Mouse (Mus musculus): ENCODE results near the gene Bst2. TPM values are rescaled to one million over a fixed set of nuclear protein-coding genes. Genes with fewer than 3 reads are reported as not detected.

Bst2 gene
- polyA plus RNA-seq, 1 experiment = 345 TPM

DNA sequence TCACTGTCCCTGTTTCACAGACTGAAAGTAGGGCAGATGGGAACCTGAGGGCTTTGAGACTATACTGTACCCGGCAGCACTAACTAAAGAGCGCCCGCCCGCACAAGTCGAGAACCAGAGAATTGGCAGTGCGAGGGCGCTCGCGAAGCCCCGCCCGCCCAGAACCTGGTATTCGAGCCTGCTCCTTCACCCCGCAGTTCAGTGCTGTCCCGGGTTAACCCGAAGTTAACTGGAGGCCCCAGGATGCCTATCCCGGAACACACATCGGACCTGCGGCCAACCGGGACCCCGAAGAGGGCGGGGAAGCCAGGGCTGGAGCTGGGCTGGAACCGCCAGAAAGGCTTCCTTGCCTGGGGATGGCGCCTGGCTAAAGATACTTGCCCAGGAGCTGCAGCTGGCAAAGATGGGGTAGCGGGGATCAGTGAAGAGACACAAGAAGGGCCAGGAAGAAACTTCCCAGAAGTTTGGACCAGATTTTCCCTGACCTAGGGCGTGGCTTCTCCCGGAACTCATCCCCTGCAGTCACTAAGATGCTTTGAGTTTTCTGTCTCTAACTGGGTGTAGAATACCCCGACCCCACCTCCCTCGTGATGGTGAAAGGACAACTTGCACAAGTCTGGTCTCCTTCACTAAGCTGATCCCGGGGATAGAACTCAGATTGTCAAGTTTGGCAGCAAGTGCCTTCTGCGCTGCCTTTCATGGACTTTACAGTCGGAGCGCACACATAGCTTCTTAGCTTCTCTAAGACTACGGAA, 49.4 kb downstream of the Bst2 start, which contains the start of gene Gtpbp3:
Gtpbp3 (plus strand) TSS at position 413 of the 755 bp plus-strand sequence.
- TF ChIP-seq FLI1 (IDR thresholded peaks at IDR 0.05; ENCODE audit: low read length) = no peak
- no peak for TF ChIP-seq GATA1 (IDR thresholded peaks at IDR 0.05; ENCODE audit: borderline replicate concordance, low read length)
- Histone ChIP-seq H3K36me3 (replicated peaks; ENCODE audit: low read length) (peaks cover 33% of the 10 kb centered on the region), H3K9me3 (no peaks in the 10 kb centered on the region), H3K27me3 (replicated peaks) (peaks cover 13% of the 10 kb centered on the region), H3K4me3 (replicated peaks) (peak within 1 kb of the TSS; percentile 93), H3K4me1 (peaks cover 61% of the 10 kb centered on the region)

GRCm38 (mm10) chr8:71486136-71486529, 51.1 kb downstream of the Bst2 start:
- H3K27me3 ChIP-seq (replicated peaks) = peaks cover 15% of the 10 kb centered on the region
- H3K9me3 ChIP-seq = no peaks in the 10 kb centered on the region
- peaks cover 70% of the 10 kb centered on the region for H3K4me1 ChIP-seq
- H3K36me3 ChIP-seq (replicated peaks; ENCODE audit: low read length) = peaks cover 15% of the 10 kb centered on the region
- H3K4me3 ChIP-seq (replicated peaks) = peak overlapping the region; percentile 7
- TF ChIP-seq GATA1 (IDR thresholded peaks at IDR 0.05; ENCODE audit: borderline replicate concordance, low read length) = no peak
- no peak for TF ChIP-seq FLI1 (IDR thresholded peaks at IDR 0.05; ENCODE audit: low read length)

- Histone ChIP-seq H3K4me1 (peaks cover 70% of the 10 kb centered on the region), H3K27me3 (replicated peaks) (peaks cover 17% of the 10 kb centered on the region), H3K4me3 (replicated peaks) (peak within 1 kb of the TSS; percentile 94), H3K36me3 (replicated peaks; ENCODE audit: low read length) (peaks cover 9% of the 10 kb centered on the region), H3K9me3 (no peaks in the 10 kb centered on the region)
- TF ChIP-seq GATA1 (IDR thresholded peaks at IDR 0.05; ENCODE audit: borderline replicate concordance, low read length) = no peak
- TF ChIP-seq FLI1 (IDR thresholded peaks at IDR 0.05; ENCODE audit: low read length) = no peak
Measured at GRCm38 (mm10) chr8:71485142-71486135, 51.8 kb downstream of the Bst2 start, which contains the start of gene Ano8. Ano8 (minus strand) TSS chr8:71485963.

- Histone ChIP-seq H3K4me3 (replicated peaks) (peak overlapping the region; percentile 64), H3K36me3 (replicated peaks; ENCODE audit: low read length) (peaks cover 2% of the 10 kb centered on the region), H3K27me3 (replicated peaks) (peaks cover 17% of the 10 kb centered on the region), H3K4me1 (peaks cover 64% of the 10 kb centered on the region), H3K9me3 (no peaks in the 10 kb centered on the region)
- TF ChIP-seq FLI1 (IDR thresholded peaks at IDR 0.05; ENCODE audit: low read length) (no peak), GATA1 (IDR thresholded peaks at IDR 0.05; ENCODE audit: borderline replicate concordance, low read length) (no peak)
Measured at GRCm38 (mm10) chr8:71484736-71485135, 52.5 kb downstream of the Bst2 start.

Other genes starting within 250 kb of the Bst2 start
- gene Use1, start 170.6 kb downstream of the Bst2 start, polyA plus RNA-seq (2012; ENCODE audit: insufficient read depth, low replicate concordance) = 136 and 255 TPM in 2 replicates
- gene Ocel1, start 166.2 kb downstream of the Bst2 start, polyA plus RNA-seq (2012; ENCODE audit: insufficient read depth, low replicate concordance) = 79.6 and 103 TPM in 2 replicates
- gene Nr2f6, start 155.5 kb downstream of the Bst2 start, polyA plus RNA-seq (2012; ENCODE audit: insufficient read depth, low replicate concordance) = 20.8 and 45.4 TPM in 2 replicates
- gene Ushbp1, start 141.7 kb downstream of the Bst2 start, polyA plus RNA-seq (2012; ENCODE audit: insufficient read depth, low replicate concordance) = 0.06 TPM in 1 of 2 replicates, not detected in the other
- 62.3 and 94.3 TPM in 2 replicates for gene Babam1, start 140.6 kb downstream of the Bst2 start, polyA plus RNA-seq (2012; ENCODE audit: insufficient read depth, low replicate concordance)
- gene Ankle1, start 131.4 kb downstream of the Bst2 start, polyA plus RNA-seq (2012; ENCODE audit: insufficient read depth, low replicate concordance) = 3.3 and 6.3 TPM in 2 replicates
- gene Abhd8, start 73.8 kb downstream of the Bst2 start, polyA plus RNA-seq (2012; ENCODE audit: insufficient read depth, low replicate concordance) = 8.9 and 22.6 TPM in 2 replicates
- 206 and 242 TPM in 2 replicates for gene Mrpl34, start 72.5 kb downstream of the Bst2 start, polyA plus RNA-seq (2012; ENCODE audit: insufficient read depth, low replicate concordance)
- 346 and 1,390 TPM in 2 replicates for gene Dda1, start 68.3 kb downstream of the Bst2 start, polyA plus RNA-seq (2012; ENCODE audit: insufficient read depth, low replicate concordance)
- gene Ano8, start 51.5 kb downstream of the Bst2 start, polyA plus RNA-seq (2012; ENCODE audit: insufficient read depth, low replicate concordance) = 3.3 and 3.4 TPM in 2 replicates
- 17.4 and 21.7 TPM in 2 replicates for gene Gtpbp3, start 49.4 kb downstream of the Bst2 start, polyA plus RNA-seq (2012; ENCODE audit: insufficient read depth, low replicate concordance)
- gene Plvap, start 25.7 kb downstream of the Bst2 start, polyA plus RNA-seq (2012; ENCODE audit: insufficient read depth, low replicate concordance) = 4.0 and 6.0 TPM in 2 replicates
- 0.16 TPM in 1 of 2 replicates, not detected in the other for gene Ccdc194, start 11.7 kb downstream of the Bst2 start, polyA plus RNA-seq (2012; ENCODE audit: insufficient read depth, low replicate concordance)
- gene Mvb12a, start 5.5 kb upstream of the Bst2 start, polyA plus RNA-seq (2012; ENCODE audit: insufficient read depth, low replicate concordance) = 199 and 226 TPM in 2 replicates
- 1.3 TPM in 1 of 2 replicates, not detected in the other for gene Tmem221, start 21.4 kb upstream of the Bst2 start, polyA plus RNA-seq (2012; ENCODE audit: insufficient read depth, low replicate concordance)
- not detected in 2 replicates for gene Nxnl1, start 29.1 kb upstream of the Bst2 start, polyA plus RNA-seq (2012; ENCODE audit: insufficient read depth, low replicate concordance)
- gene Slc27a1, start 31.4 kb upstream of the Bst2 start, polyA plus RNA-seq (2012; ENCODE audit: insufficient read depth, low replicate concordance) = 1.8 and 16.4 TPM in 2 replicates
- 330 and 634 TPM in 2 replicates for gene Pgls, start 54.7 kb upstream of the Bst2 start, polyA plus RNA-seq (2012; ENCODE audit: insufficient read depth, low replicate concordance)
- gene Fam129c, start 60.2 kb upstream of the Bst2 start, polyA plus RNA-seq (2012; ENCODE audit: insufficient read depth, low replicate concordance) = 2.5 and 27.1 TPM in 2 replicates
- 14.0 and 14.8 TPM in 2 replicates for gene Colgalt1, start 73.5 kb upstream of the Bst2 start, polyA plus RNA-seq (2012; ENCODE audit: insufficient read depth, low replicate concordance)
- 8.9 and 10.8 TPM in 2 replicates for gene Unc13a, start 134.3 kb upstream of the Bst2 start, polyA plus RNA-seq (2012; ENCODE audit: insufficient read depth, low replicate concordance)
- 209 and 434 TPM in 2 replicates for gene Jak3, start 138.8 kb upstream of the Bst2 start, polyA plus RNA-seq (2012; ENCODE audit: insufficient read depth, low replicate concordance)
- gene Insl3, start 151.8 kb upstream of the Bst2 start, polyA plus RNA-seq (2012; ENCODE audit: insufficient read depth, low replicate concordance) = 241 and 376 TPM in 2 replicates
- gene B3gnt3, start 164.3 kb upstream of the Bst2 start, polyA plus RNA-seq (2012; ENCODE audit: insufficient read depth, low replicate concordance) = 0.77 TPM in 1 of 2 replicates, not detected in the other
- gene Fcho1, start 188.3 kb upstream of the Bst2 start, polyA plus RNA-seq (2012; ENCODE audit: insufficient read depth, low replicate concordance) = 48.6 and 69.2 TPM in 2 replicates

Data from megakaryocyte, embryonic 14.5 days (primary cell).